8 mouse cellular contexts compared by ENCODE assay signal in genomic region chr19:3980309-3980708, GRCm38 (mm10). TPM values are rescaled to one million over a fixed set of nuclear protein-coding genes. Genes with fewer than 3 reads are reported as not detected.
A peak's percentile ranks its signal among the peaks of the same experiment; 100 is the strongest.
DNase-seq lines count a peak whose midpoint lies in the region; ATAC-seq lines count a peak whose summit lies in the region.

No protein-coding gene starts in this region.

- H3K36me3 ChIP-seq in intestine, embryonic 15.5 days: no peaks in the 10 kb centered on the region

- H3K4me1 ChIP-seq in intestine, embryonic 15.5 days (replicated peaks): peaks cover 7% of the 10 kb centered on the region

- no peak overlapping the region for H3K4me3 ChIP-seq in intestine, embryonic 15.5 days (replicated peaks)

- no peak overlapping the region for H3K4me2 ChIP-seq in intestine, embryonic 15.5 days (replicated peaks)

- DNase-seq in ZHBTc4 (ENCODE audit: low read depth, low spot score): peak; percentile 89
- DNase-seq in cerebellum, postnatal 10 days: peak; percentile 89 to 92
- peak; percentile 69 to 87 for DNase-seq in frontal cortex, postnatal 36 days (ENCODE audit: low spot score in 2 of 2)
- DNase-seq in left cerebral cortex, postnatal 10 days (ENCODE audit: extremely low spot score in 1 of 2, low spot score in 2 of 2): peak; percentile 78 to 82
- peak; percentile 79 to 83 for DNase-seq in right cerebral cortex, postnatal 10 days (ENCODE audit: low spot score in 2 of 2)
- DNase-seq in yolk sac, embryonic 10.5 days (ENCODE audit: low spot score): peak; percentile 70

- 7% methylated on average over 4 of the region's 4 CpGs for WGBS in intestine, embryonic 15.5 days

- ATAC-seq in intestine, embryonic 15.5 days: peak; percentile 81
- peak; percentile 82 for ATAC-seq in megakaryocyte progenitor cell, adult 5-6 weeks (replicated peaks; ENCODE audit: poor library complexity)

- H3K9ac ChIP-seq in intestine, embryonic 15.5 days: no peak overlapping the region

- no peaks in the 10 kb centered on the region for H3K27me3 ChIP-seq in intestine, embryonic 15.5 days (replicated peaks)

- no peak overlapping the region for H3K27ac ChIP-seq in intestine, embryonic 15.5 days

- no peaks in the 10 kb centered on the region for H3K9me3 ChIP-seq in intestine, embryonic 15.5 days

- intact Hi-C loops in left cerebral cortex, postnatal 10 days (cut with DNase I): loop anchor here (5.0 kb wide), 1 partner anchor 33 kb away; no protein-coding TSS in a partner anchor

RNA-seq across cellular contexts. Expression of gene Acy3, which starts 6.1 kb away (rescaled TPM):
- 12.8 and 14.2 TPM in 2 replicates for polyA plus RNA-seq in intestine, embryonic 15.5 days (2015; fragmentation: Nextera tagmentation; extraction: Ambion mirVana)
- 1 to 10 TPM; 1.7 to 1.8 TPM for total RNA-seq in left cerebral cortex, postnatal 10 days (2021)
- 3.4 and 3.9 TPM in 2 replicates for total RNA-seq in megakaryocyte progenitor cell, adult 5-6 weeks (2015)
- total RNA-seq in megakaryocyte progenitor cell, adult 5-6 weeks (2017): 1.2 and 1.6 TPM in 2 replicates

RNA-seq across cellular contexts. Expression of gene Aldh3b2, which starts 8.2 kb away (rescaled TPM):
- 0.78 and 0.84 TPM in 2 replicates for polyA plus RNA-seq in intestine, embryonic 15.5 days (2015; fragmentation: Nextera tagmentation; extraction: Ambion mirVana)
- total RNA-seq in left cerebral cortex, postnatal 10 days (2021): 1 to 10 TPM; 2.3 to 2.4 TPM
- total RNA-seq in megakaryocyte progenitor cell, adult 5-6 weeks (2015): not detected in 2 replicates
- 0.25 TPM in 1 of 2 replicates, not detected in the other for total RNA-seq in megakaryocyte progenitor cell, adult 5-6 weeks (2017)

RNA-seq across cellular contexts. Expression of gene Tbx10, which starts 12.2 kb away (rescaled TPM):
- 0.35 and 0.38 TPM in 2 replicates for polyA plus RNA-seq in intestine, embryonic 15.5 days (2015; fragmentation: Nextera tagmentation; extraction: Ambion mirVana)
- not detected for total RNA-seq in left cerebral cortex, postnatal 10 days (2021)
- total RNA-seq in megakaryocyte progenitor cell, adult 5-6 weeks (2015): not detected in 2 replicates
- total RNA-seq in megakaryocyte progenitor cell, adult 5-6 weeks (2017): not detected in 2 replicates

RNA-seq across cellular contexts. Expression of gene Nudt8, which starts 20.1 kb away (rescaled TPM):
- polyA plus RNA-seq in intestine, embryonic 15.5 days (2015; fragmentation: Nextera tagmentation; extraction: Ambion mirVana): 33.8 and 35.9 TPM in 2 replicates
- total RNA-seq in left cerebral cortex, postnatal 10 days (2021): 10 to 100 TPM in 1 of 2 experiments, 1 to 10 TPM in 1; 9.7 to 11.2 TPM
- total RNA-seq in megakaryocyte progenitor cell, adult 5-6 weeks (2015): 15.1 and 16.2 TPM in 2 replicates
- total RNA-seq in megakaryocyte progenitor cell, adult 5-6 weeks (2017): 10.4 and 14.4 TPM in 2 replicates

RNA-seq across cellular contexts. Expression of gene Gm49405, which starts 20.1 kb away (rescaled TPM):
- polyA plus RNA-seq in intestine, embryonic 15.5 days (2015; fragmentation: Nextera tagmentation; extraction: Ambion mirVana): 2.1 and 2.6 TPM in 2 replicates
- 1 to 10 TPM in 1 of 2 experiments, under 1 TPM in 1; 0.81 to 1.4 TPM for total RNA-seq in left cerebral cortex, postnatal 10 days (2021)
- total RNA-seq in megakaryocyte progenitor cell, adult 5-6 weeks (2015): 0.57 and 1.5 TPM in 2 replicates
- 1.5 and 1.9 TPM in 2 replicates for total RNA-seq in megakaryocyte progenitor cell, adult 5-6 weeks (2017)
